Mouse (Mus musculus) heart, embryonic 11.5 days (tissue): Measurements from ENCODE around the gene Atg4c. TPM values are rescaled to one million over a fixed set of nuclear protein-coding genes. Genes with fewer than 3 reads are reported as not detected.

Experiments
- ATAC-seq: fragments of 200-750 bp; cut with Nextera tagmentation; replicated peaks from 2 replicates; pipeline ENCODE4 v1.8.0; 2017; ENCODE audit warnings: moderate library complexity; ENCODE audit not compliant: insufficient number of reproducible peaks, low FRiP score, low TSS enrichment
- H3K27ac ChIP-seq: fragments of 300-500 bp; sonication (generic); 2 replicates; pipeline ENCODE4 v1.5.1; 2014; ENCODE audit warnings: mild to moderate bottlenecking, low read depth, low read length
- H3K27me3 ChIP-seq: fragments of 300-500 bp; sonication (generic); 2 replicates; pipeline ENCODE4 v1.6.1; 2014; ENCODE audit warnings: mild to moderate bottlenecking, low read length, mixed read lengths; ENCODE audit not compliant: control insufficient read depth, insufficient read depth
- H3K36me3 ChIP-seq: fragments of 300-500 bp; sonication (generic); 2 replicates; pipeline ENCODE4 v1.6.1; 2014; ENCODE audit warnings: mild to moderate bottlenecking, low read length, moderate library complexity, mixed read lengths; ENCODE audit not compliant: control insufficient read depth, insufficient read depth
- H3K4me1 ChIP-seq: fragments of 300-500 bp; sonication (generic); 2 replicates; pipeline ENCODE4 v1.6.1; 2014; ENCODE audit warnings: low read length; ENCODE audit not compliant: control insufficient read depth, insufficient read depth
- H3K4me2 ChIP-seq: fragments of 300-500 bp; sonication (generic); 2 replicates; pipeline ENCODE4 v1.6.1; 2014; ENCODE audit warnings: mild to moderate bottlenecking, moderate library complexity
- H3K4me3 ChIP-seq: fragments of 300-500 bp; sonication (generic); 2 replicates; pipeline ENCODE4 v1.5.1; 2014; ENCODE audit warnings: low read depth, low read length
- H3K9ac ChIP-seq: fragments of 300-500 bp; sonication (generic); 2 replicates; pipeline ENCODE4 v1.6.1; 2014; ENCODE audit warnings: mild to moderate bottlenecking, low read depth, low read length, moderate library complexity
- H3K9me3 ChIP-seq: fragments of 300-500 bp; sonication (generic); replicated peaks from 2 replicates; pipeline ENCODE4 v1.6.1; 2016; ENCODE audit warnings: low read length; ENCODE audit not compliant: control insufficient read depth
- WGBS: fragments of 180-500 bp; shearing (Covaris S2); extraction: QIAGEN DNeasy Blood & Tissue Kit; methylation state at CpG from one replicate; pipeline ENCODE4 v1.1.7; 2014; ENCODE audit not compliant: insufficient replicate concordance; 5-methylcytosine and 5-hydroxymethylcytosine counted together
- polyA plus RNA-seq: library from polyadenylated mRNA; unstranded; fragments of >200 nt; fragmentation: Nextera tagmentation; extraction: Ambion mirVana; gene quantifications from 2 replicates; pipeline ENCODE4 v1.2.1, GENCODE M21; 2014

Gene Atg4c
- polyA plus RNA-seq, 1 experiment from 2014 or later, result 11.0 TPM

GRCm38 (mm10) chr4:99181739-99182419 is 11.9 kb upstream of the Atg4c start:
- Histone ChIP-seq H3K27ac (no peak overlapping the region), H3K36me3 (no peaks in the 10 kb centered on the region), H3K4me3 (no peak overlapping the region), H3K9me3 (no peaks in the 10 kb centered on the region), H3K4me1 (no peaks in the 10 kb centered on the region), H3K27me3 (no peaks in the 10 kb centered on the region), H3K4me2 (no peak overlapping the region), H3K9ac (no peak overlapping the region)
- 70% methylated on average over 9 of the region's 9 CpGs for WGBS
- ATAC-seq, result no peak

GRCm38 (mm10) chr4:99182660-99183431 is 10.9 kb upstream of the Atg4c start:
- Histone ChIP-seq H3K9me3 (no peaks in the 10 kb centered on the region), H3K36me3 (no peaks in the 10 kb centered on the region), H3K4me3 (no peak overlapping the region), H3K27me3 (no peaks in the 10 kb centered on the region), H3K4me1 (no peaks in the 10 kb centered on the region), H3K27ac (no peak overlapping the region), H3K4me2 (no peak overlapping the region), H3K9ac (no peak overlapping the region)
- 74% methylated on average over 20 of the region's 20 CpGs for WGBS
- ATAC-seq, result no peak

GRCm38 (mm10) chr4:99184678-99185077 is 9.1 kb upstream of the Atg4c start:
- H3K9ac ChIP-seq, result no peak overlapping the region
- H3K36me3 ChIP-seq, result no peaks in the 10 kb centered on the region

GRCm38 (mm10) chr4:99185305-99185704 is 8.4 kb upstream of the Atg4c start:
- Histone ChIP-seq H3K4me2 (no peak overlapping the region), H3K4me1 (no peaks in the 10 kb centered on the region), H3K27ac (no peak overlapping the region), H3K9ac (no peak overlapping the region), H3K36me3 (no peaks in the 10 kb centered on the region), H3K27me3 (no peaks in the 10 kb centered on the region), H3K4me3 (no peak overlapping the region), H3K9me3 (no peaks in the 10 kb centered on the region)
- ATAC-seq, result no peak
- WGBS, result 68% methylated on average over 4 of the region's 4 CpGs

More at GRCm38 (mm10) chr4:99184678-99185077, 9.1 kb upstream of the Atg4c start:
- H3K4me1 ChIP-seq, result no peaks in the 10 kb centered on the region
- no peak overlapping the region for H3K4me3 ChIP-seq
- H3K9me3 ChIP-seq, result no peaks in the 10 kb centered on the region
- 75% methylated on average over 4 of the region's 4 CpGs for WGBS
- ATAC-seq, result no peak
- H3K27ac ChIP-seq, result no peak overlapping the region
- H3K4me2 ChIP-seq, result no peak overlapping the region
- H3K27me3 ChIP-seq, result no peaks in the 10 kb centered on the region

- no peak overlapping the region for H3K27ac ChIP-seq
These were observed 7.2 kb upstream of the Atg4c start for GRCm38 (mm10) chr4:99186412-99187125.

GRCm38 (mm10) chr4:99192640-99193039 is 1.1 kb upstream of the Atg4c start:
- no peak for ATAC-seq
- Histone ChIP-seq H3K4me2 (no peak overlapping the region), H3K27me3 (no peaks in the 10 kb centered on the region), H3K9ac (no peak overlapping the region), H3K4me3 (no peak overlapping the region), H3K4me1 (no peaks in the 10 kb centered on the region; the same call in 1 of the 2 replicates), H3K9me3 (no peaks in the 10 kb centered on the region), H3K27ac (no peak overlapping the region), H3K36me3 (no peaks in the 10 kb centered on the region)
- WGBS, result 82% methylated on average over 1 of the region's 1 CpGs

More at GRCm38 (mm10) chr4:99186412-99187125, 7.2 kb upstream of the Atg4c start:
- Histone ChIP-seq H3K27me3 (no peaks in the 10 kb centered on the region), H3K9me3 (no peaks in the 10 kb centered on the region), H3K4me3 (no peak overlapping the region), H3K4me2 (no peak overlapping the region), H3K4me1 (no peaks in the 10 kb centered on the region), H3K9ac (no peak overlapping the region), H3K36me3 (no peaks in the 10 kb centered on the region)
- ATAC-seq, result no peak
- WGBS, result 86% methylated on average over 11 of the region's 11 CpGs

- Histone ChIP-seq H3K36me3 (no peaks in the 10 kb centered on the region), H3K27me3 (no peaks in the 10 kb centered on the region), H3K27ac (no peak overlapping the region; the same call in 1 of the 2 replicates), H3K4me2 (peak overlapping the region; percentile 65), H3K9ac (peak overlapping the region; percentile 22; the same call in 1 of the 2 replicates), H3K4me3 (peak overlapping the region; percentile 77), H3K4me1 (no peaks in the 10 kb centered on the region; the same call in 1 of the 2 replicates), H3K9me3 (no peaks in the 10 kb centered on the region)
- 55% methylated on average over 6 of the region's 6 CpGs for WGBS
- ATAC-seq, result no peak
These were observed 520 bp upstream of the Atg4c start for GRCm38 (mm10) chr4:99193214-99193613.

- 25% methylated on average over 5 of the region's 5 CpGs for WGBS
- Histone ChIP-seq H3K27ac (no peak overlapping the region), H3K4me1 (no peaks in the 10 kb centered on the region; the same call in 1 of the 2 replicates), H3K36me3 (no peaks in the 10 kb centered on the region), H3K4me2 (peak overlapping the region; percentile 65), H3K4me3 (peak overlapping the region; percentile 77), H3K9me3 (no peaks in the 10 kb centered on the region), H3K27me3 (no peaks in the 10 kb centered on the region), H3K9ac (peak overlapping the region; percentile 94)
- no peak for ATAC-seq
These were observed 1.1 kb downstream of the Atg4c start for GRCm38 (mm10) chr4:99194826-99195225.
